Mouse (Mus musculus): ENCODE data around the gene Loxl3.

Gene Loxl3

DNA sequence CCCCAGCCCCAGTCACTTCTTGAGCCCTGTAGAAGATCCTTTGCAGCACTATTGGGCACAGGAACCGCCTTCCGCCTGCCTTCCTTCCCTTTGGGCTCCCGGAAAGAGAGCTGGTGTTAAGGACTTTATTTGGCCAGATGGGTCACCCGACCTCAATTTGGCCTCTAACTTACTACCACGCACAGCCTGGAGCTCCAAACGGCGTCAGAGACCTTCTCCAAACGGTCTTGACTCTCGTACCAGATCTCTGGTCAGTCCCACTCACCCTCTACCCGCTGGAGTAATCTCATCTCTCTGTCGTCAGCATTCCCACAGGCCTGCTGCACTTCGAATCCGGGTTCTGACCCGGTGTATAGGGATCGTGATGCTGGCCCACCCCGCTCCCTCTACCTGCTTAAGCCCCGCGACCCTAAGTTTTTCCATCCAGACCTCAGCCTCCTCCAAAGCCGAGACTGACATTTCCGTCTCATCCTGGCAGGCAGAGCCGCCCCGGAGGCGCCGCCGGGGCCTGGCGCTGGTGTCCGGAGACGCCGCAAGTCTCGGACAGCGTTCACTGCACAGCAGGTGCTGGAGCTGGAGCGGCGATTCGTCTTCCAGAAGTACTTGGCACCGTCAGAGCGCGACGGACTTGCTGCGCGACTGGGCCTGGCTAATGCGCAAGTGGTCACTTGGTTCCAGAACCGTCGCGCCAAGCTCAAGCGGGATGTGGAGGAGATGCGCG is 53.4 kb downstream of the Loxl3 start:
- DNase-seq = peak; percentile 55

DNA sequence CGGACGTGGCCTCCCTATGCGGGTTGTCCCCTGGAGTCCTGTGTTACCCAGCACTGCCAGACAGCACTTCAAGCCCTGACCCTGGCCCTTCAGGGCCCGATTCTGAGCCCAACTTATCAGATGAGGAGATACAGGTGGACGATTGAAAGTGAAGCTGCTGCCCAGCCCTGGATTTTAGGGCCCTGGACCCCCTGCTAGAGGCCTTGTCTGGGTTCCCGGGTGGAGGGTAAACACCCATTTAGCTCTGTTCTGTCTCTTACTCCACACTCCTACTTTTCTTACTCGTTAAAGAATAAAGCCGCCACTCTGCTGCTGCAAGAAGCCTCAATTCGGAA is 53.9 kb downstream of the Loxl3 start:
- no peak for DNase-seq

DNA sequence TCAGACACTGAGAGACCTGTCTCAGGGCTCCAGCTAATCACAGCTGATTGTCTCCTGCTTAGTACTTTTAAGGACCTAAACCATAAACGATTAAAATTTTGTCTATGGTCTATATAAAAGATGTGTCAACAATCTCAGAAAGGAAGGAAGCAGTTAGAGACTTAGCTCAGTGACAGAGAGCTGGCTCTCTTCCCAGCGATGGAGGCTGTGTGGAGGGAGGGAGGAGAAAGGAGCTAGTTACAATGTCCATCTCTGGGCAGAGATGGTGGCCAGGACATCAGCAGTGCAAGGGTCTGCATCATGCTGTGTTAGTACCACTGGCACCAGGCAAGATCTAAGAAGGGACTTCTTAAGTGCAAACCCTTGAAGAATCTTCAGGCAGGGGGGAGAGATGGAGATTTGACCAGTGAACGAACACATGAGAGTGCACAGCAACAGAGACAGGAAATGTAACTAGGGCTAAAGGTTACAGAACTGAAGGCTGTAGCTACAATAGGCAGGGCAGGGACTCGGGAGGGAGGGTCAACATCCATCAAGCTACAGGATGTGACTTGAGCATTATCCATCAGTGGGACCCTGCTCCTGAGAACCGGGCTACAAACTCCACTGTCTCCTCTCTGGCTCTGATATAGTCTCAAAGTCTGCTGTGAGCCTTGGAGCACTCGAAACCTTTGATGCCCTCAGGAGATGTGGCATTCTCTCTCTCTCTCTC is 58.6 kb downstream of the Loxl3 start:
- no peak for DNase-seq

DNA sequence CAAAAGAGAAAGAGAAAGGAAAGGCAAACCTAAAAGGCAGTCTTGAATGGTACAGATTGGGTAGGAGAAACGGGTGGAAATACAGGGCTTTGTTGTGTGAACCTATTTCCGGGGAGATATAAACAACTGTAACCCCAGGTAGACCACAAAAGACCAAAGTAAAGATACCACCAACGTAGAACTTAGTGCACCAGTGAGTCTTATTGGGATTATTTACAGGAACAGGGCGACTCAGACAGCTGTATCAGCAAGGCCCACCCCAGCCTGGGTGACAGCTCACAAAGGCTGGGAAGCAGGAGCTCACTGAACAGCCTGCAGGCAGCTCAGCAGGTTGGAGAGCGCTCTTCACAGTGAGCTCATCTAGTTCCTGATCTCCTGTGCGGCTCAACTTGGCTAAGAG is 62.0 kb downstream of the Loxl3 start:
- DNase-seq = no peak

DNA sequence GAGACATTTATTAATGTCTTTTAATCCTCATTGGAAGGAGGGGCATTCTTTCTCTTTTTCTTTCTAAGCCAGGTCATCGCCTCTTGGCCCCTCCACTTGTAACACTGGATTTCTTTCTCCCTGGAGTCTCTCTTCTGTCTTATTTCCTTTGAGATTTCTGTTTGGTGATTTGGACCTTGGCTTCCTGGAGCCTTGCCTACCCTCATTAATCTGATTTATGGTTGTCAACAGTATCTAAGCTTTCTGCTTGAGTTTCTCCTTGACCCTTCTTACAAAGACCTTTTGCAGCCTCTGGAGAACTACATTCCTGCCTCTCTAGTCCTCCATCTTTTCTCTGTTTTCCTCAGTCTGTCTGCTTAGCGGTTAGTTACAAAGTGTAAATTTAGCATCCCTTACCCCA is 64.4 kb downstream of the Loxl3 start:
- DNase-seq = no peak

DNA sequence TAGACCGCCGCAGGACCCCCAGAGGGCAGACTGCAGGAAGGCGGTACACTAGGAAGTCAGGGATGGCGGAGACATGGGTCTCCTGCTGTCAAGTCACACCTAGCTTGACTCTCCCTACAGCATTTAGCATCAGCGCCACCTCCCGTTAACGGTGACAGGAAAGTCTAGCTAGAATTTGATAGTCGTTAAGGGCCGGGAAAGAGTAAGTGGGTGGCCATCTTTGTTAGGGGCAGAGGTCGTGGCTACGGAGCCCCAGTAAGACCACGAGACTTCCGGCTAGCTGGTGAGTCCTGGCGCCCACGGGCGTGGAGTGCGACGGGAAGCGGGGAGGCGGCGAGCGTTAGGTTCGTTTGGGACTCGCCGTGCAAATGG is 67.3 kb downstream of the Loxl3 start, which contains the start of the genes Ccdc142 and Gm42688:
Gene Ccdc142 (plus strand): TSS at position 286 of the 372 bp plus-strand sequence.
Gene Gm42688 (plus strand): TSS at position 302 of the 372 bp plus-strand sequence.
- peak; percentile 92 for DNase-seq

DNA sequence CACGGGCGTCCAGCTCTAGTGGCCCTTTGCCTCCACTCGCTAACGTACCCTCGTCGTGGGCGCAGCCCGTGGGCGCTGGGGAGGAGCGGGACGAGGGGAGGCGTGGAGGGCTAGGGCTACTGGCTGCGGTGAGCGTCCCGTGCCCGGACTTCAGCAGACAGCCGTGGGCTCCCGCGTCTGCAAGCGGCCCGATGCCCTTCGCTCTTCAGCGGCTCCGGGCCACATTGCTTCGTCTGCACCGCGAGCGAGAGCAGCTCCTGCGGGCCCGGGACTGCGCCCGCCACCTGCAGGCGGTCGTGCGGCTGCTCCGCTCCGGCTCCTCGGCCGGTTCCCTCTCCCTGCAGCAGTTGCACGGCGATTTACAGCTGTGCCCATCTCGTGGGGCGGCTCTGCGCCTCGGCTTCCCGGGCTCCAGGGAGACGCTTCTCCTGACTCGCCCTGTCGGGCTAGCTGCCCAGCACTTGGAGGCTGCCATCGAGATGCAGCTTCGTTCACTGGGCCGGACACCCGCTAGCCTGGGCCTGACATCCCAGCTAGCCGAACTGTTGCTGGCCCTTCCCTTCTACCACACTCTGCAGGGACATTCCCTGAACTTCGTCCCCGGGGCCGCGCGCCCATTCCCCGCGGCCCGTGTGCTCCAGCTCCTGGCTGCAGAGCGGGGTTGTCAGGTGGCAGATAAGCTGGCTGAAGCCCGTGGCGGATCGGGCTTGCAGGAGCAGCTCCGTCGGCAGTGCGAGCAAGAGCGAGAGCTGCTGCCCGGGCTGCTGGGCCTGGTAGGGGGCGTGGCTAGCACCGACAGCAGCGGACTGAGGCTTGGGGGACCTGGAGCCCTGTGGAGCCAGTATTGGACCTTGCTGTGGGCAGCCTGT is 67.9 kb downstream of the Loxl3 start:
- peak; percentile 84 for DNase-seq
